Mouse (Mus musculus) MEL (cell line): ENCODE data around the gene Acsm1. TPM values are rescaled to one million over a fixed set of nuclear protein-coding genes. Genes with fewer than 3 reads are reported as not detected.

Experiments
- DNase-seq: peaks from one replicate; pipeline ENCODE4 v3.0.0; 2011; ENCODE audit warnings: low read depth, low spot score
- H3K27ac ChIP-seq: 2 replicates; pipeline ENCODE4 v1.5.1; 2012; ENCODE audit warnings: low read depth, mild to moderate bottlenecking, control low read depth, low read length, moderate library complexity; ENCODE audit not compliant: control insufficient read depth
- H3K27me3 ChIP-seq, 2 experiments: fragments of 150-350 bp in 1 of 2; sonication (generic) in 1 of 2; 2 replicates each; pipeline ENCODE4 v1.6.1; 2012; ENCODE audit warnings: low read length in 2 of 2, mild to moderate bottlenecking in 2 of 2, improper control_type of control experiment in 1 of 2, moderate library complexity in 1 of 2; ENCODE audit not compliant: insufficient read depth in 2 of 2, control insufficient read depth in 1 of 2
- H3K36me3 ChIP-seq, 2 experiments: 2 replicates each; pipeline ENCODE4 v1.6.1; 2012 to 2014; ENCODE audit warnings: low read length in 2 of 2, improper control_type of control experiment in 1 of 2, inconsistent platforms in 1 of 2, mild to moderate bottlenecking in 1 of 2; ENCODE audit not compliant: insufficient read depth in 2 of 2, control insufficient read depth in 1 of 2
- H3K4me1 ChIP-seq, 2 experiments: fragments of 150-350 bp in 1 of 2; sonication (generic) in 1 of 2; 2 replicates each; pipeline ENCODE4 v1.6.1; 2012; ENCODE audit warnings: low read length in 2 of 2, improper control_type of control experiment in 1 of 2, mild to moderate bottlenecking in 1 of 2; ENCODE audit not compliant: insufficient read depth in 2 of 2, control insufficient read depth in 1 of 2
- H3K4me3 ChIP-seq, 2 experiments: fragments of 150-350 bp in 1 of 2; sonication (generic) in 1 of 2; 2 replicates each; pipeline ENCODE4 v1.5.1; 2012; ENCODE audit warnings: low read depth in 2 of 2, low read length in 2 of 2, mild to moderate bottlenecking in 2 of 2, moderate library complexity in 2 of 2, control low read depth in 1 of 2, improper control_type of control experiment in 1 of 2; ENCODE audit not compliant: control insufficient read depth in 1 of 2, insufficient read depth in 1 of 2
- H3K79me2 ChIP-seq: 2 replicates; pipeline ENCODE4 v1.6.1; 2012; ENCODE audit warnings: mild to moderate bottlenecking, low read length, moderate library complexity; ENCODE audit not compliant: control insufficient read depth, poor library complexity, insufficient read depth
- H3K9ac ChIP-seq: 2 replicates; pipeline ENCODE4 v1.6.1; 2012; ENCODE audit warnings: low read depth, mild to moderate bottlenecking, control low read depth, low read length, moderate library complexity; ENCODE audit not compliant: control insufficient read depth, poor library complexity, severe bottlenecking
- H3K9me3 ChIP-seq: fragments of 150-350 bp; sonication (generic); replicated peaks from 2 replicates; pipeline ENCODE4 v1.6.1; 2012; ENCODE audit warnings: mild to moderate bottlenecking, low read length, improper control_type of control experiment, moderate library complexity; ENCODE audit not compliant: insufficient read depth
- CHD1 ChIP-seq: IDR thresholded peaks from 2 replicates; pipeline ENCODE4 v1.6.1; 2012; ENCODE audit warnings: low read depth, mild to moderate bottlenecking, inconsistent platforms, low read length, improper control_type of control experiment
- CHD2 ChIP-seq: IDR thresholded peaks from 2 replicates; pipeline ENCODE4 v1.6.1; 2011; ENCODE audit warnings: low read length, improper control_type of control experiment
- E2F4 ChIP-seq: IDR thresholded peaks from 2 replicates; pipeline ENCODE4 v1.6.1; 2011; ENCODE audit warnings: low read depth, low read length, improper control_type of control experiment, borderline replicate concordance
- ELF1 ChIP-seq: IDR thresholded peaks from 2 replicates; pipeline ENCODE4 v1.6.1; 2014; ENCODE audit warnings: low read depth, mild to moderate bottlenecking, inconsistent platforms, low read length, improper control_type of control experiment, moderate library complexity
- ETS1 ChIP-seq: IDR thresholded peaks from 2 replicates; pipeline ENCODE4 v1.6.1; 2012; ENCODE audit warnings: low read depth, mild to moderate bottlenecking, inconsistent platforms, low read length, improper control_type of control experiment, moderate library complexity
- GATA1 ChIP-seq: IDR thresholded peaks from 2 replicates; pipeline ENCODE4 v1.6.1; 2011; ENCODE audit warnings: low read depth, low read length, improper control_type of control experiment
- JUND ChIP-seq: IDR thresholded peaks from 2 replicates; pipeline ENCODE4 v1.6.1; 2011; ENCODE audit warnings: low read depth, mild to moderate bottlenecking, improper control_type of control experiment, low read length
- KAT2A ChIP-seq: conservative IDR thresholded peaks from 2 replicates; pipeline ENCODE4 v1.6.1; 2012; ENCODE audit warnings: low read depth, low read length, improper control_type of control experiment, inconsistent platforms
- MAFK ChIP-seq: IDR thresholded peaks from 2 replicates; pipeline ENCODE4 v1.6.1; 2011; ENCODE audit warnings: low read depth, mild to moderate bottlenecking, low read length, improper control_type of control experiment, borderline replicate concordance
- MAZ ChIP-seq: IDR thresholded peaks from 2 replicates; pipeline ENCODE4 v1.6.1; 2012; ENCODE audit warnings: low read depth, mild to moderate bottlenecking, inconsistent platforms, low read length, improper control_type of control experiment
- MYC ChIP-seq: IDR thresholded peaks from 2 replicates; pipeline ENCODE4 v1.6.1; 2011; ENCODE audit warnings: low read depth, mild to moderate bottlenecking, low read length, improper control_type of control experiment, moderate library complexity
- NRF1 ChIP-seq: IDR thresholded peaks from 2 replicates; pipeline ENCODE4 v1.6.1; 2014; ENCODE audit warnings: low read depth, mild to moderate bottlenecking, inconsistent platforms, low read length, improper control_type of control experiment, moderate library complexity; ENCODE audit not compliant: poor library complexity, insufficient read depth, severe bottlenecking
- POLR2A ChIP-seq, 2 experiments: IDR thresholded peaks; 2 replicates each; pipeline ENCODE4 v1.6.1; 2011 to 2012; ENCODE audit warnings: low read length in 2 of 2, mild to moderate bottlenecking in 2 of 2, control low read depth in 1 of 2, improper control_type of control experiment in 1 of 2, low read depth in 1 of 2, moderate library complexity in 1 of 2; ENCODE audit not compliant: control insufficient read depth in 1 of 2, insufficient read depth in 1 of 2, poor library complexity in 1 of 2
- POLR2AphosphoS2 ChIP-seq: IDR thresholded peaks from 2 replicates; pipeline ENCODE4 v1.6.1; 2011; ENCODE audit warnings: low read length, improper control_type of control experiment
- TCF12 ChIP-seq: IDR thresholded peaks from 2 replicates; pipeline ENCODE4 v1.6.1; 2014; ENCODE audit warnings: low read depth, mild to moderate bottlenecking, inconsistent platforms, low read length, improper control_type of control experiment, moderate library complexity
- ZMIZ1 ChIP-seq: IDR thresholded peaks from 2 replicates; pipeline ENCODE4 v1.6.1; 2012; ENCODE audit warnings: low read depth, mild to moderate bottlenecking, inconsistent platforms, low read length, improper control_type of control experiment, moderate library complexity
- ZNF384 ChIP-seq: IDR thresholded peaks from 2 replicates; pipeline ENCODE4 v1.6.1; 2012; ENCODE audit warnings: low read depth, mild to moderate bottlenecking, inconsistent platforms, low read length, improper control_type of control experiment
- polyA plus RNA-seq, 2 experiments: library from polyadenylated mRNA; stranded (reverse) in 1 of 2; unstranded in 1 of 2; fragments of >175 nt in 1 of 2; fragments of >200 nt in 1 of 2; gene quantifications; 2 replicates each; pipeline versions ENCODE4 v1.2.1 to v1.2.4; 2012; ENCODE audit warnings: low replicate concordance in 2 of 2, low read depth in 1 of 2; ENCODE audit not compliant: insufficient read length in 2 of 2, insufficient read depth in 1 of 2, missing spikeins in 1 of 2
- total RNA-seq: library from RNA; depleted of rRNA; stranded (reverse); fragments of 300-350 nt; gene quantifications from 2 replicates; pipeline ENCODE4 v1.2.3, GENCODE M21; 2012

Acsm1 gene
- total and polyA plus RNA-seq, 3 experiments = not detected

GRCm38 (mm10) chr7:119682699-119683098 lies 75.9 kb downstream of the Acsm1 start:
- no peak for TF ChIP-seq ZNF384
- TF ChIP-seq ELF1 = no peak
- TF ChIP-seq MAFK = no peak
- no peak for TF ChIP-seq CHD2
- no peak for TF ChIP-seq NRF1
- TF ChIP-seq POLR2AphosphoS2 = no peak
- Histone ChIP-seq H3K36me3 (no peaks in the 10 kb centered on the region), H3K79me2 (no peaks in the 10 kb centered on the region), H3K27me3 (peaks cover 0 to 2% of the 10 kb centered on the region in 2 experiments; a peak in 2 of 4 replicates), H3K27ac (no peak overlapping the region), H3K9ac (no peak overlapping the region), H3K4me3 (no peak overlapping the region), H3K4me1 (no peaks in the 10 kb centered on the region), H3K9me3 (no peaks in the 10 kb centered on the region)
- no peak for DNase-seq

- no peak within 1 kb of the TSS for H3K9ac ChIP-seq
- no peaks in the 10 kb centered on the region for H3K36me3 ChIP-seq
- no peaks in the 10 kb centered on the region for H3K79me2 ChIP-seq
- DNase-seq = no peak
- H3K9me3 ChIP-seq = no peaks in the 10 kb centered on the region
- no peaks in the 10 kb centered on the region for H3K27me3 ChIP-seq
- no peak within 1 kb of the TSS for H3K4me3 ChIP-seq
- TF ChIP-seq ZMIZ1 = no peak
- no peak for TF ChIP-seq CHD2
- no peak for TF ChIP-seq MYC
- no peak for TF ChIP-seq ETS1
- TF ChIP-seq MAZ = no peak
- no peak for TF ChIP-seq CHD1
- TF ChIP-seq GATA1 = no peak
- TF ChIP-seq E2F4 = no peak
- TF ChIP-seq KAT2A = no peak
- no peak for TF ChIP-seq POLR2A (IDR thresholded peaks at IDR 0.05; ENCODE audit: control insufficient read depth in 1 of 2, insufficient read depth in 1 of 2, low read depth in 1 of 2, low read length in 2 of 2, poor library complexity in 1 of 2)
- no peak for TF ChIP-seq NRF1
- no peak for TF ChIP-seq JUND
- TF ChIP-seq TCF12 = no peak
- TF ChIP-seq POLR2AphosphoS2 = no peak
- no peak for TF ChIP-seq MAFK
- TF ChIP-seq, all 39 proteins: peak for 0
- H3K4me1 ChIP-seq = no peaks in the 10 kb centered on the region
- no peak within 1 kb of the TSS for H3K27ac ChIP-seq
Observed at GRCm38 (mm10) chr7:119689726-119690125, 82.9 kb downstream of the Acsm1 start, which contains the start of gene Acsm4. TSS of gene Acsm4 (plus strand) at chr7:119690026.
